Mouse (Mus musculus): ENCODE measurements at regions not wholly inside any gene's neighbourhood (a gene's known extent, or its start where the extent isn't known, plus 50 kb on each side); places are given as distances from the start of the nearest gene placed in this dataset.
A peak's percentile ranks its signal among the peaks of the same experiment; 100 is the strongest.

DNA sequence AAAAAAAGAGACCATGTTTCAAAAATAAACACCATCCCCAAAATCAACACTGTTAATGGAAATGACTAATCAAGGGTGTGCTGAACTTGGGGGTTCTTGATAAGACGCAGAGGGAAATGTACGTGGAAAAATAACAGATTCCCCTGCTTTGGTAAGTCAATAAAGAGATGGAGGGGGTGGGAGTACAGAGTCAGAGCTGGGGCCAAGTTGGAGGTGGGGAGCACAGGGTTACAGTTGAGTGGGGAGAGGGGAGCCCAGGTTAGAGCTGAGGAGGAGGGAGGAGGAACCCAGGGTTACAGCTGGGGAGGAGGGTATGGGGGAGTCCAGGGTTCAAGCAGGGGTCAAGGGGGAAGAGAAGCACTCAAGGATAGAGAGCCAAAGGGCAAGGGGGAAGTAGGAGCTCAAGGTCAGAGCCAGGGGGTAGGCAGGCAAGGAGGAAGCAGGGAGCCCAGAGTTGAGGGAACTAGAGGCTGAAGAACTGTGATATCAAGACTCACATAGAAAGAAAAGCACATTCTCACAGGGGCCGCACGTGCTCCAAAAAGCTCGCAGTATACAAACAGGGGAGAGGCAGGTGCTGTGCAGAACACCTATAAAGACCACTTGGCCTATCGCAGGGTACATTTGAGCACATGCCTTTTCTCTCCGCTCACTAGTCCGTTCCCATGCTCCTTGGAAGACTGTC, 246.4 kb downstream of the Sox9 start:
- DNase-seq (ENCODE audit: low spot score) = no peak

DNA sequence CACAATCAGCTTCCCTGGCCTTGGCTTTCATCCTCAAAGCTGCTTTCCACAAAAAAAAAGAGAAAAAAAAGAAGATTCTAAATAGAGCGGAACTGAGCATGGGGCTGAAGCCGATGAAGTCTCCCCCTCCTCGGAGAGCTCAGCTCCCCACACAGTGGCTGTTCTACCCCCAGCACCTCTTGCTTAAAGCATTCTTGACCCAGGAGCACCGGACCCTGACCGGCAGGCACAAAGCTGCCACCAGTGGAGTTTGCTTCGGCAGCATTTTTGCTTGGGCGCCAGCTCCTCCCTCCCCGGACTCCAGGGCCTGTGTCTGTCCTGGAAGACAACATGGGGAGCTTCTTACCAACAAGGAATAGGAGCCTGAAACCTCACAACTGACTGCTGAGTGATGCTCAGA, 249.4 kb downstream of the Sox9 start:
- no peak for DNase-seq (ENCODE audit: low spot score)

DNA sequence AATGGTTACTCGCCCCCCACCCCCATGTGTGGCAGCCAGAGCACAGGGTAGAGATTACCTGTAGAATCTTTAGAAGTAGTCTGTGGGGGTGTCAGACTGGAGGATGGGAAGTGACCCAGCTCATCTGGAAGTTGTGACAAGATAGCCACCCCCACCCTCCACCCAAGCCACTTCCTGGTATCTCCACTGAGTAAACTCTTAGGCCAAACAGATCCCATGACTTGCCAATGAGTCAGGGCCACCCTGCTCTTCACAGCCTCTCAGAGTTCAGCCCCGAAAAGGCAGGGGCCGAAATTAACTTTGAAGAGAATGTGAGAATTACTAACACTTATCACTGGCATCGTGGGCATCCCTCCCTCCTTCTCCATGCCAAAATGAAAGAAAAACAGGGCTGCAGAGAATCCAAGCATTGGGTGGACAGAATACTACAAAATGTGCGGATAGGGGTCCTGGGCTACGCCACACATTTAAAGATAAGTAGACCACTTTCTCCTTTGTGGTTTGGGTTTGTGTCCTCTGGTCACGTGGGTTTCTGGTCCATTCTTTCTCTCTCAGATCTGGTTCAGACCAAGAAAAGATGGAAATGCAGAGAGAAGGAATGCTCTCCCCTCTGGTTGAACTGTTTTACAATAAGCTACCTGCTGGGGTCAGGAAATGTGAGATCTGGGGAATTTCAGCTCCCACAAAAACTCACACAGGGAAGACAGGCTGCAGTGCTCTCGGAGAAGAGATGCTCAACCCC, 250.6 kb downstream of the Sox9 start:
- no peak for DNase-seq (ENCODE audit: low spot score)

DNA sequence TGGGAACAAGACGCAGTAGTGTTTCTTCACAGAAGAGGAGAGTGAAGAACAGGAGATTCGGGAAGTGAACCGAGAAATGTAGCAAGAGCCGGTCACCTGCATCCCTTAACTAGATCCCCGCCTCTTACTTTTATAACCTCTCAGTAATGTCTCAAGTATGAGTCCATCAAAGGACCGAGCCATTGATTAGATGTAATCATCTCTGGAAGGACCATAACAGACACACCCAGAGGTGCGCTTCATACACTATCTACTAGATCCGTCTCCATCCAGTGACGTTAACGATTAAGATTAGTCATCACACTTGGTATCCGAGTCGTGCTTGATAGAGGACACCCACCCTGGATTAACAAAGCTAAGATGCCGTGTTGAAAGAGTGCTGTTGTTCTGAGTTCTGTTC, 252.9 kb downstream of the Sox9 start:
- no peak for DNase-seq (ENCODE audit: low spot score)

DNA sequence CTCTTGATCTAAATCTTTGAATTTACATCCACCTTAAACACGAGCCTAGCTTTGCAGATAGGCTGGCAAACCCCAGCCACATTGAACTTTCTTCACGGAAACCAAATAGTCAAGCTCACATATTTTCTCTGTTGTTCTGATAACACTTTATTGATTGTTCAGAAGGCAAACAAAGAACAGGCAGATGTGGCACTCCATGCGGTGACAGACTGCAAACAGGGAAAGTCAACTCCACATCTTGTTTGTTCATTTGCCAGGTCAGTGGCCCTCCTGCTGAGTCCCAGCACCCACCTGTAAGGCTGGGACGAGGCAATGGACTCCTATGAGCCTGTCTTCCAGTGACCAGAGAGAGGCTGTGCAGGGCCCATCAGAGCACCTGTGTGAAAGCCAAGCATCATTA, 255.7 kb downstream of the Sox9 start:
- DNase-seq (ENCODE audit: low spot score) = no peak

DNA sequence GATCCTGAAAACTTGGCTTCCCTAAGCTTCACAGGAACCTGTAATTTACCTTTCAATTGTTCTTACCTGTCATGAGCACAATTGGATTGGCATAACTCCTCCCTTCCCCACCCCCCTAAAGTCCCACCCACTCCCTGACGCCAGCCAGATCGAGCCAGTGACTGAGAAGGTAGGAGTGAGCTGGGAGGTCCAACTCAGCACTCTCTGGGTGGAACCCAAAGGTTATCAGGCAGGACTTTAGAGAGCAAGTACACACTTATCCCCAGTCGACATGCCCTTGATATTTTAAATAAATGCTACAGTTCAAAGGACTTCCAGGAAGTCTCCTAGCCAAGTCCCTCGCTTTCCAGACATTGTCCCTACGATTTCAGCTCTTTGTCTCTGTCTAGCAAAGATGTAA, 260.7 kb downstream of the Sox9 start:
- DNase-seq (ENCODE audit: low spot score) = no peak

DNA sequence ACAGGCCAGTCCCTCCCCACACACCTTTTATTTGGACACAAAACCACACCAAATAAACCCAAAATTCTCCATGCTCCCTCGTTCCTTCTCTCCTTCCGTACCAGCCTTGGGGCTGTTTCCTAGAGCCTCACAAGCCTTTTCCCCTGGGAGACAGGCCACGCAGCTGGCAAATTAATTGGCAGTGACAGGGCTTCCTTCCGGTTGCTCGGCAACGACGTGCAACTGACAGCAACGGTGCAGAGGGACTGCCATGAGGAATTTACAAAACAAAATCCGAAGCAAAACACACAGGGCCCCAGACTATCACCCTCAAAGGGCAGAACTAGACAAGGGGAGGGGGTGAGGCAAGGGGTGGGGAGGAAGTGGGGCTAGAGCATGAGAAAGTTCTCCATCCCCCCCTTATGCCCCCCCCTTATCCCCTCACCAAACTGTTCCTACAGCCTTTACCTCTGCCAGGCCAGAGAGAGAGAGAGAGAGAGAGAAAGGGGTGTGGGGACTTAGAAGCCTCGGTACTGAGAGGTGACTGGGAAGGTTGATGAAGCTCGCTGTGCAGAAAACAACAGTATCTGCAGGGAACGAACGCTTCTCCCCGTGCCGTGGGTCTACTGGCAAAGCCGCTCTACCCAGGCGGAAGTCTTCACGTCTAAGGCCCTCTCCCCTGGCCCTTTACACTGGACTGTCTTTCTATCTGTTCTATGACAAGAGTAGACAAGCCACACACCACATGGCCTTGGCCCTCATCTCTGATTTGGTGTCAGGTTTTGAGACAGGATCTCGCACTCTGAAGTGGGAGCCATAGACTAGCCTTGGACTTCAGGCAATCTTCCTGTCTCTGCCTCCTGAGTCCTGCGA, 264.4 kb downstream of the Sox9 start:
- no peak for DNase-seq (ENCODE audit: low spot score)

DNA sequence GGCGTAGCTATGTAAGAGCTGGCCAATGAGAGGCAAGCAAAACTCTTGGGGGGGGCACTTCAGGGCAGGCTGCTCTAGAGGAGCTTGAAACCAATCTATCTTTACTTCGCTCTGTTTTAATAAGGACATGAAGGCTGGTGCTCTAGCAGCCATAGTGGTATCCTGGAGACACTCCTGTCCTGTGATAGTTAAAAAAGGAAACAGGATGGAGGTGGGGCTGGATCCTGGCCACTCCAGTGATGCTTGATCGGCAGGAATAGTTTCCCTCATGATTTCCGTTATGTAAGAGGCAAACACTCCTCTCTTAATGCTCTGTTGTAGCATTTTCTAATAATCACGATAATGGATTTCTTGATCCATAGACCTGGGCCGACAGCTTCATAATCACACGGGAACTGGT, 266.1 kb downstream of the Sox9 start:
- no peak for DNase-seq (ENCODE audit: low spot score)

DNA sequence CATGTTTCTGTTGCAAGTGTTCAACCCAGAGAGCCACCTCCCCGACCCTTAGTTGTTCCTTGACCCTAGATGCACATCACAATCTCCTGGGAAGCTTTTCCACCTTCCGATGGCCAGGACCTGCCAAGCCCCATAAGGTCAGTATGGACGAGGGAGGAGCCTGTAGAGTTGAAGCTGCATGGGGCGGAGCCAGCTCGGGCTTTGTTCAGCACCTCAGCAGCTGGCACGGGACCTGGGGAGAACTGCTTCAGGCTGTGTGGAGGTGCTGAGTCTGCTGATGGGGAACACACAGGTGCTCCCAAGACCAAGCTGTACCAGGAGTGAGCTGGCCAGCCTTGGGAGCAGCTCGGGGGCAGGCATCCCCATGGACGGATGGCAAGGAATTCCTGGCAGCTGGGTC, 267.6 kb downstream of the Sox9 start:
- no peak for DNase-seq (ENCODE audit: low spot score)

DNA sequence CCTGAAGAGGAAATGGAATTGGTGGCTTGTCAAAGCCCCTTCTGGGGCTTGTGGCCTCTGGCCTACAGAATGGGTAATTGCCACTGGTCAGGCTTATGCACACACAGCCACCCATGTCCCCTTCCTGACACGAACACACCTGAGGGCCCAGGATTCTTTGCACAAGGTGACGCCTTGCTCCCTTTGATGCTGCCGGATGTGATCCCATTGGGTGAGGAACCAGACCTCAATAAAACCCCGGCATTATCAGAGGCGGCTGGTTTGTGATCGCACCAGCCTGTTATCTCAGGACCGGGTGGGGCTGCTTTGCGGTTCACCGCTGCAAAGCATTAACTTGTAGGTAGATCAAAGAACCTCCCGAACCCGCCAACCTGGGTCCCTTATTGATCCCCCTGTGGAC, 270.5 kb downstream of the Sox9 start:
- DNase-seq (ENCODE audit: low spot score) = no peak

DNA sequence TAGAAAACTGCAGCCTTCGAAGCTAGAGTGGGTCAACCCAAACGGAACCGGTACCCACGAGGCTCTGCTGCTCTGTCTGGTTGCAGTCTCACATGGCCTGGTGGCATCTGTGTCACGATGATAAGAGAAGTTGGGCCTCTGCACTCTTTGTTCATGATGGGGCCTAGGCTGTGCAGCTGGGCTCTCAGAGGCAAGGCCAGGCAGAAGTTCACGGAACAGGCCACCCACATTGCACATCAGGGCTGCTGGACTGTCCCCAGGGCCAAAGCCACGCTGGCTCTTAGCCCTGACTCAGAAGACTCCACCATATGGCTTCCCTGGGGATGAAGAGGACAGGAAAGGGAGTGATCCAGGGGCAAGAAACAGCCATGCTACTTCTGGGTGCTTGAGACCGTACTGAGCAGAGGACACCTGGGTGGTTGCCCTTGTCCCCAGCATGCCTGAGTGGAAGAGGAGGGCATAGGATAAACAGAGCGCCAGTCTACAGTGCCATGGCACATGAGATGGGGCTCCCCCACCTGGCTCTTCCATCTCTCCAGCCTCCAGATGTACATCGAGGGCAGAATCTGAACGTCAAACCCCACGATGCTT, 274.1 kb downstream of the Sox9 start:
- DNase-seq (ENCODE audit: low spot score) = no peak

DNA sequence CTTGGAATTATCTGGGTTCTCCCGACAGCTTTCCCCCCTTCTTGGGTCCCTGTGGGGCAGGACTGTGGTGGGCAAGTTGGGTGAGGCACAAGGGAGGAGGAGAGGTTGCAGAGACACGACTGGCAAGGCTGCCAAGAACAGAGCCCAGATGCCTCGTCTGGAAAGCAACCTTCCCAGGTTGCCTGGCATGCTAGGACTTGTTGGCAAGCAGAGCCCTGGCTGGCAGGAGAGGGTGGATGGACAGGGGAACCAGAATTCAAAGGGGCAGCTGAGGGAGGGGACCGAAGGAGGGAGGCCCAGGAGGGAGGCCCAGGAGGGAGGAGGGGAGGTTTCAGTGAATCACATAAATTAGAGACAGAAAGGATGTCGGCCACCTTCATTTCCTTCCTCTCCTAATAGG, 274.8 kb downstream of the Sox9 start:
- peak; percentile 61 for DNase-seq (ENCODE audit: low spot score)

DNA sequence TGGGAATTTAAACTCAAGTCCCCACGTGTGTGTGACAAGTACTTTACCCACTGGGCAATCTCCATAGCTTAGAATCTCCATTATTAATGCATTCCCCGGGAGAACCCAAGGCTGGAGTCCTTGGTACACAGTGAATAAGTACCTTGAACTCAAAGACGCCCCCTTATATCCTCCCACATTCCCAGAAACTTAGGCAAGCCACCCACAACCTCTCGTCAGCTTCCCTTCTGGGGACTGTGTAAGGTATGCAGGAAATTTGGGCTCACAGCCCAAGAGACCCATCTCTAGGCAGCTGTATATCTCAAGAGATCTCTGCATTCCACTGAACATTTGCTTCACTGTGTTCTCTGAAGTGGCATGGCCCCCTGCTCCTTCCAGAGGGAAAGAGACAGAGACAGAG, 288.3 kb downstream of the Sox9 start:
- no peak for DNase-seq (ENCODE audit: low spot score)

DNA sequence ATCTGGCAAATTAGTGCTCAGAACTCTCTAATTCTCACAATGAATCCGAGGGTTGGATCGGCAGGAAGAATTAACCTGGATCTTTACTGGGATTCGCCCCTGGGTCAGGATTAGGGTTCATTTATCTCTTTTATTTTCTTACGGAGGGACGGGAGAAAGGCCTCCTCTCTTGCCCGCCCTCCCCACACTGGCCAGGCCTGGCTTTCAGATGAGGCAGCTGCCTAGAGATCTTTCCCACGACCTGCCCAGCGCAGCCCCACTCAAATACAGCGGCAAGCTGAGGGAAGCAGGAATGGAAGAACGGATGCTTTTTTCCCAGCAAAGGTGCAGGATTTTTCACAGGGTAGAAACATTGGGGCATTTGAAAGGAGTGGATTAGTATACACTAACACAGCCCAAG, 289.9 kb downstream of the Sox9 start:
- DNase-seq (ENCODE audit: low spot score) = no peak

DNA sequence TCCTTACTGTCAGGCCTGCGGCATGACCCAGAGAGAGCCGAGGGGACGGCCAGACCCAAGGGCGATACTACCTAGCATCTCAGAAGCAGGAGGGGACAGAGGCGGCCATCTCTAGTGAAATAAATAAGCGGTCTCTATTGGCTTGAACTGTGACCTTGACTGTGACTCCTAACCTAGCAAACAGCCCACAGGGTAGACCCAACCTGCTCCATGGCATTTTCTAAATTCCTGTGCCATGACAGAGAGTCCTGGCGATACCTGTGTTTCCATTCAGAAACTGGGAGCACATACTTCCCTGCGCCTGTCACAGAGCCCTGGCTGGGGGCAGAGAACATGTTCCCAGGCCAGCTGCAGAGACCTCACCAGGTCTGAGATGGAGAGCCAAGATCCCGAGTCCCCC, 292.3 kb downstream of the Sox9 start:
- no peak for DNase-seq (ENCODE audit: low spot score)

DNA sequence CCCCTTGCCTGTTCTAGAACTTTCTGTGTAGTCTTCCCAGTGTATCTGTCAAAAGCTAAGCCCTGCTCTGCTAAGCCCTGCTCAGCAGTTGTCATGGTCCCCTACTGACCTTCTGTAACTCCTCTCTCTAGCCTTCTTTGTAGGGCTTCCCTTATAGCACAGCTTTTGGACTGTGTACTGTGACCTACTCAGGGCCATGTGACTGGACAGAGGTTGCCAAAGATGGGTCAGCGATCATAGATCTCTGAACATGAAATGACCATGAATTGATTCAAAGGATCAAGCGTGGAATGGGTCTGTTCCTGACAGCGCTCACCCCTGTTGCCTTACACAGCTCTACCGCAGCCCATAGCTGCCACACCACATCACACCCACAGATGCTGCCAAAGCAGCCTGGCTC, 294.3 kb downstream of the Sox9 start:
- no peak for DNase-seq (ENCODE audit: low spot score)

DNA sequence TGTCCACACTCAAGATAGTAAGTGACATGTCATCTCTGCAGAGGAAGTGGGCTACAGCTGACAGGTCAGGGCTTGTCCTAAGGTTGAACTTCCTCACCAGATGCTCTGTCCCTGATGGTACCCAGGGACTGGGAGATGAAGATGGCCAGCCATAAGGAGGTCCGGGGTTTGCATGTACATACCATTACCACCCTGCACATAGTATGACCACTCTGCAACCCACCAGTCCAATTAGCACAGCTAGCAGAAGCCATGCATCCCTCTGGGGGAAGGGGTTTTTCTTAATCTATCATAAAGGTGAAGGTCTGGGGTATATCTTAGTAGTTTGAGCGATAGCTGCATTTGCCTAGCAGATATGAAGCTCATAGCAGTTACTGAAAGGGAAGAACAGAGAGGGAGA, 298.3 kb downstream of the Sox9 start:
- DNase-seq (ENCODE audit: low spot score) = no peak

DNA sequence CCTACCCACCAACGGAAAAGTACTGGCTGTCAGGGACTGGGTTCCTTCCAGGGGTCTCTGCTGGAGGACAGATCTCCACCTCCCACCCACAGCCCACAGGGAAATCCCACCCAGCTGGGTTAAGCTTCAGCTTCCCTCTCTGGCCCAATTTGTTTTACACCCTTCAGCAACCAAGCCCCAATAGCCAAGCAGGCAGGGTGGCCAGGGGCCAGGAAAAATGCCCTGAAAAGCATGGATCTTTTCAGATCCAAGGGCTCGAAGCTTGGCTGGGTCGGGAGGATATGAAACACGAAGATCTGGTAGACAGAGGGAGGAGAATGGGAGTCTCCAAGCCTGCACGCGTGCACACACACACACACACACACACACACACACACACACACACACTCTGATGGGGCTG, 302.4 kb downstream of the Sox9 start:
- DNase-seq (ENCODE audit: low spot score) = no peak

DNA sequence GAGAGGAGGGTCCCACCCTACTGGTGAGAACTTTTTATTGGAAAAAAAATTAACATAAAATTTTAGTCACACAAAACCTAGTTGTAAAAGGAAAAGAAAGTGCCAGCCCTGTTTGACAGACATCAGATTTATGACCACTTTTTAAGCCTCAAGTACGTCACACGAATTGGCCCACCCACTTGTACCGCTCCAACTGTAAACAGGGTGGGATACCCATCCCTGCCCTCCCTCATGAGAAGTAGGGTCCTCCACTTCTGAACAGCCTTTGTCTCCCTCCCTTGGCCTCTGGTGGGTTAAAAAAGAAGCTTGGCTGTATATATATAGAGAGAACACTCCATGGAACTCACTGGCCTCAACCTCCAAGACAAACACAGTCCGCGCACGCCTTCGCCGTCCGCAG, 303.5 kb downstream of the Sox9 start:
- DNase-seq (ENCODE audit: low spot score) = no peak

DNA sequence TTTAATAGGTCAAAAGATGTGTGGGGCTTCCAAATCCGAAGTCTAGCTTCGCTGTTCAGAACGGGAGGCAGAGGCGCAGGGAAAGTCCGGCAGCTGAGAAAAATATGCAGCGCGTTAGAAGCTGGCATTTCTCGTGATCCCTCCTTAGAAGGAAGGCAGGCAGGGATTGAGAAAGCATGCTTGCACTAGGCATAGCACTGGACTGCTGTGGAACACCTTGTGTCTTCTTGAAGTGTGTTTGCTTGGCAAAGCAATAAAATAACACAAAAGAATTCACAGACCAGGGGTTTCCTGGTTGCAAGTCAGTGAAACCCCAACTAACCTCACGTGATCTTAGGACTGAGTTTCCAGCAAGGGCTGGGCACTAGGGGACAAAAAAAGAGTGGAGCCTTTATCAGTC, 305.1 kb downstream of the Sox9 start:
- DNase-seq (ENCODE audit: low spot score) = no peak

DNA sequence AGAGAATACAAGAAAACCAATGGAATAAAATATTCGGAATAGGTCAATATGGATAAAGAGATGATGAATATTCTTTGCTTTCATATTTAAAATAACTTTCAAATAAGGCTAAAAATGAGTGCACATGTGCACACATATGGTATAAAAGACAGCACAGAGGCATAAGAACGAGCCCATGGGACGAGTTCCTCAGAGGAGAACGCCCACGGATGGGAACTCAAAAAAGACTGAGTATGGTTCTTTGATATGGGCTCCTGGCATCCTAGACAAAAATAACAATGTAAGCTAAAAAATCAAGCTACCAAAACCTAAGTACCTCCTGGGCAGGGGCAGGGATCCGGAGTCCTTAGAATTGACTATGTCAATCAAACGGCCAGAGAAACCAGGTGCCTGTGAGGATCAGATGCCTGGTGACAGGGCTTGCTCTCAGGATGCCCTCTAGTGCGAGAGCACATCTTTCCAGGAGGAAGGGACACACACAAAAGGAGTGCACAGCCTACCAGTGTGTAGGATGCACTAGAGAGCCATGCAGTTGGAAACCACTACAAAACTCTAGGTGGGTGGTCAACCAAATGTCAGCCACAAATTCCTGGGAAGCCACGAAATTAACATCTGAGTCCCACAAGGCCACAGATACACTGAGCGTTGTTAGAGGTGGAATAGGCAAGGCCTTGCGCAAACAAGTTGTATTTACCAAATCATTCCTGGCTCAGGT, 307.8 kb downstream of the Sox9 start:
- no peak for DNase-seq (ENCODE audit: low spot score)

DNA sequence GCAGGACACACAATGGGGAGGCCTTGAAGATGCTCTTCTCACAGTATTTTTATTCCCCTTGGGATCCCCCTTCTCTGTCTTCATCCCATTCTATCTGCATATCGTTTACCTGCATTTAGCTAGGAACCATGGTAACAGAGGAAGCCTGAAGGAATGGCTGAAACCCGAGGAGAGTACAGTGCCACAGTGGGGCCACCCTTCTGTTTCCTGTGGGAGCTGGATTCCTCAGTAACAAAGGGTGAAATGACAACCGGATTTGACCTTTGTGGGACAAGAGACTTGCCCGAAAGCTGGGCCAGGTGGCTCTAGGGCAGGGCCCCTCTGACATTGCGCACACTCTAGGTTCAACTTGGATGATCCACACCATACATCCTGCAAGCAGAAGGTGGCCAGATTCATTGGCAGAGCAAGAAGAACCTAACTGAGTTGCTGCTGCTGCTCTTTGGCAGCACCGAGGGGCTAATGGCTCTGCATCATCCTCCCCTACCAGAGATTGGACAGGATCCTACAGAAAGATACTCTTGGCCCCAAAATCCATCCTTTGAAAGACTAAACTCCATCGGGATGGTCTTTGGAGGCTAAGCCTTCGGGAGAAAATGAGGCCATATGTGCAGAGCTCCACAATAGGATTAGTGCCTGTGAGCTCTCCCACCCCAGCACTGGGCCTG, 310.0 kb downstream of the Sox9 start:
- DNase-seq (ENCODE audit: low spot score) = no peak

Measured in urinary bladder, postnatal 14 days (tissue).